Mouse (Mus musculus) CD8-positive naive resting alpha-beta T cell, adult 2 months (primary cell): ENCODE results near the gene Nup205.
A peak's percentile ranks its signal among the peaks of the same experiment; 100 is the strongest.
"Not testable (repeated sequence)": the region's sequence is repeated elsewhere in the genome, so short reads cannot be mapped to it uniquely, and the experiment has no call there.

Experiments
- DNase-seq, 2 experiments: peaks; one replicate each; pipeline ENCODE4 v3.0.0; 2022; ENCODE audit warnings: low read depth in 2 of 2, low spot score in 2 of 2

The Nup205 gene

DNA sequence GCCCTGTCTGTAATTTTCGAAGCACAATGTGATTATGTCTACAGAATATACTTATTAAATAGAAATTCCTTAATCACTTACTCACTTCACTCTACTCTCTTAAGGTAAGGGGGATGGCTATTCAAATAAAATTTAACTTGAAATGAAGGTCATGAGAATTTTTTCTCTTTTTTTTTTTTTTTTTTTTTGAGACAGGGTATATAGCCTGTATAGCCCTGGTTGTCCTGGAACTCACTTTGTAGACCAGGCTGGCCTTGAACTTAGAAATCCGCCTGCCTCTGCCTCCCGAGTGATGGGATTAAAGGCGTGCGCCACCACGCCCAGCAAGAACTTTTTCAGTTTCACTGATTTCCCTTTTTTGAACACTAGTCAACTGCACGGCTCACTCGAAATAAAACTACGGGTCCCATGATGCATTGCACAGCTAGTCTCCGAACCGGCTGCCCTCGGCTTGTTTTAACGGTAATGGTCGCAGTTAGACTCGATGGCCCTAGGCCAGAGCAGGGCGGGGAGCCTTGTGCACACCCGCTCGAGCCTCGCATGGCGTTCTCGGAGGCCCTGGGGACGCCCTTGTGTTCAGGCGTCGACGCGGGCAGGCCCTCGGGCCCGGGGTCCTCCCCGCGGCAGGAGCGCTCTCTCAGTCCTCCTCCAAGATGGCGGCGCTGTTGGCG lies at the start of gene Nup205:
Gene Nup205 (plus strand): TSS at position 443 of the 671 bp plus-strand sequence.
- DNase-seq: peak; percentile 78 to 83

DNA sequence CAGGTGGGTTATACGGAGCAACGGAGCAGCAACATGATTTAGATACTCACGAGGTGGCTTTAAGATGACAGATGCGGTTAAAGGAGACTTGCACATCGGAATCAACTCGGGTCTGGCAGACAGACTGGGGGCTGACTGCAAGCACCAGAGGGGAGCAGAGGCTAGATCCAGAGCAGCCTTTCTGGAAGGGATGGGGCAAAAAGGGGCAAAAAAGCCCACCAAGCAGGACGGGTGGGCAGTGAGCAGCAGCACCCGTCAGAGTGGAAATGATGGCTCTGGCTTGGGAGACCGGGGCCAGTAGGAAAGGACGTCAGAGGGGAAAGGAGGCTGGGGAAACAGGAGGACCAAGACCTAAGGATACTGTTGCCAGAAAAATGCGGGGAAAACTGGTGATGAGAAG lies 44.4 kb upstream of the Nup205 start:
- DNase-seq: peak; percentile 16 to 28

- no peak for DNase-seq
Observed at GRCm38 (mm10) chr6:35133246-35133578, 44.0 kb upstream of the Nup205 start.

GRCm38 (mm10) chr6:35133579-35134488 lies 43.4 kb upstream of the Nup205 start, which contains the start of gene Cnot4:
TSS of gene Cnot4 (minus strand) at chr6:35133724.
- DNase-seq: peak; percentile 98 to 99

GRCm38 (mm10) chr6:35134844-35135243 lies 42.4 kb upstream of the Nup205 start:
- no peak for DNase-seq

DNA sequence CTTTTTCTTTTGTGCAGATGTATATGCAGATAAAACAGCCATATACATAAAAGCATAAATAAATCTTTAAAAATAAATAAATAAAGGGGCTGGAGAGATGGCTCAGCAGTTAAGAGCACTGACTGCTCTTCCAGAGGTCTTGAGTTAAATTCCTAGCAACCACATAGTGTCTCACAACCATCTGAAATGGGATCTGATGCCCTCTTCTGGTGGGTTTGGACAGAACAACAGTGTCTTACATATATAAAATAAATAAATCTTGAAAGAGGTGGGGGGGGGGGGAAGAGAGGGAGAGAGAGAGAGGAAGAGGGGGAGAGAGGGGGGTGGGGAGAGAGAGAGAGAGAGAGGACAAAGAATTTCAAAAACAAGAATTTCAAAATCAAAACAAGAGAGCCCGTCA lies 36.9 kb upstream of the Nup205 start:
- DNase-seq: no peak

DNA sequence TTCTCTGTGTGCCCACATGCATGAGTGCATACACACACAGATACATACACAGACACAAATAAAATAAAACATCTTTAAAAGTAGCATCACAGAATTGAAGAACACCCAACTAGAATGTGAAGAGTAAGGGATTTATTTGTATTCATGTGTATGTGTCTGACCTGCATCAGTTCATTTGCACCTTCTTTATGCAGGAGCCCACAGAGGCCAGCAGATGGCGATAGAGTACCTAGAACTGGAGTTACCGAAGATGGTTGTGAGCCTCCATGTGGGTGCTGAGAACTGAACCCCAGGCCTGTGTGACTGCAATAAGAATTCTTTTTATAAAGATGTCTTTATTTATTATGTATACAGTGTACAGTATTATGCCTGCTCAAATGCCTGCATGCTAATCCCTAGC lies 31.7 kb upstream of the Nup205 start:
- DNase-seq: no peak

DNA sequence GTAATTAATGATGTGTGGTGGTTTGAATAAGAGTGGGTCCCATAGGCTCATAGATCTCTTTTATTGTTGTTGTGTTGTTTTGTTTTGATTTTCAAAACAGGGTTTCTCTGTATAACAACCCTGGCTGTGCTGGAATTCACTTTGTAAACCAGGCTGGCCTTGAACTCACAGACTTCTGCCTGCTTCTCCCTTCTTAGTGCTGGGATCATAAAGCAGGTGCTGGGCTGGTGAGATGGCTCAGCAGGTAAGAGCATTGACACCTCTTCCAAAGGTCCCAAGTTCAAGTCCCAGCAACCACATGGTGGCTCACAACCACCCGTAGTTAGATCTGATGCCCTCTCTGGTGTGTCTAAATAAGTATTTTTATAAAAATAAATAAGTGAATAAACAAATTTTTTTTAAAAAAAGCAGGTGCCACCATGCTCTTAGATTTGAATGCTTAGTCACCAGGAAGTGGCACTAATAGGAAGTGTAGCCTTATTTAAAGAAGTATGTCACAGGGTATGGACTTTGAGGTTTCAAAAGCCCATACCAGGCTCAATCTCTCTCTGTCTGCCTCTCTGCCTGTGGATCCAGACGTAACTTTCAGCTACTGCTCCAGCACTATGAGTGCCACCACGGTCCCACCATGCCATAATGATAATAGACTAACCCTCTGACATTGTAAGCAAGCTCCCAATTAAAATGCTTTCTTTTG lies 29.3 kb upstream of the Nup205 start:
- no peak for DNase-seq

DNA sequence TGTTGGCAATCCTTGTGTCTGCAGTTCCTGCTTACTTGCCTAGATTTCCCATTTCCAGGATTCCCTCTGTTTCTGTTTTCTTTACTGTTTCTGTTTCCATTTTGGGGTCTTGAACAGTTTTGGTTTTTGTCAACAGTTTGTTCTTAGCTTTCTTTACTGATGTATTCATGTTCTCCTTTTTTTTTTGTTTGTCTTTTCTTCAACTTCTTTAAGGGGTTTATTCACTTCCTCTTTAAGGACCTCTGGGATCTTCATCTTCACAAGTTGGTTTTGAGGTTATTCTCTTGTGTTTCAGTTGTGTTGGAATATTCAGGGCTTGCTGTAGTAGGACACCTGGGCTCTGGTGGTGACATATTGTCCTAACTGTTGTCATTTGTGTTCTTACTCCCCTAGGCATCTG lies 22.7 kb upstream of the Nup205 start:
- DNase-seq: no peak

- no peak for DNase-seq
Observed at GRCm38 (mm10) chr6:35169250-35169649, 8.0 kb upstream of the Nup205 start.

DNA sequence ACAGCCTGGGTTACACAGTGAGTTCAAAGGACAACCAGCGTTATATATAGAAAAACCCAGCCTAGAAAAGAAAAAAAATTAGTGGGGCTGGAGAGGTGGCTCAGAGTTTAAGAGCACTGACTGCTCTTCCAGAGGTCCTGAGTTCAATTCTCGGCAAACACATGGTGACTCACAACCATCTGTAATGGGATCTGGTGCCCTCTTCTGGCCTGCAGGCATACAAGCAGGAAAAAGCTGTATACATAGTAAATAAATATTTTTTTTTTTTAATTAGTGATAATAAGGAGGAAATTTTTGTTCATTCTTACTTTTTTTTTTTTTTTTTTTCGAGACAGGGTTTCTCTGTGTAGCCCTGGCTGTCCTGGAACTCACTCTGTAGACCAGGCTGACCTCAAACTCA lies 5.2 kb upstream of the Nup205 start:
- not testable (repeated sequence) for DNase-seq

DNA sequence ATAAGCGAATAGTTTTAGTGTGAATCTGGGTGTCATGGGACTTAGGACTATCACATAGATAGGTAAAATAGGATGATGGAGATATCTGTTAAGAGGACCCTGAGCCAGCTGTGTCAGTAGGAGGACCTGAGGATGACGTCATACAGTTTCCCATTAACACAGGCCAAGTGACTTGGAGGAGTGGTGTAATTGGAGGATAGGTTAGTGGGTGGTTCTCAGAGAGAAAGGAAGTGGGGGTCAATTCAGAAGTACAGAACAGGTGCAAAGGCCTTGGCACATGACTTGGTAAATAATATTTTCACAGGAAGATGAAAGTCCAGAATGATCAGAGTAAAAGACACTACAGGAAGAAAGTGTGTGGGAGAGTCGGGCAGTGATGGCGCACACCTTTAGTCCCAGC lies 4.0 kb upstream of the Nup205 start:
- DNase-seq: no peak

DNA sequence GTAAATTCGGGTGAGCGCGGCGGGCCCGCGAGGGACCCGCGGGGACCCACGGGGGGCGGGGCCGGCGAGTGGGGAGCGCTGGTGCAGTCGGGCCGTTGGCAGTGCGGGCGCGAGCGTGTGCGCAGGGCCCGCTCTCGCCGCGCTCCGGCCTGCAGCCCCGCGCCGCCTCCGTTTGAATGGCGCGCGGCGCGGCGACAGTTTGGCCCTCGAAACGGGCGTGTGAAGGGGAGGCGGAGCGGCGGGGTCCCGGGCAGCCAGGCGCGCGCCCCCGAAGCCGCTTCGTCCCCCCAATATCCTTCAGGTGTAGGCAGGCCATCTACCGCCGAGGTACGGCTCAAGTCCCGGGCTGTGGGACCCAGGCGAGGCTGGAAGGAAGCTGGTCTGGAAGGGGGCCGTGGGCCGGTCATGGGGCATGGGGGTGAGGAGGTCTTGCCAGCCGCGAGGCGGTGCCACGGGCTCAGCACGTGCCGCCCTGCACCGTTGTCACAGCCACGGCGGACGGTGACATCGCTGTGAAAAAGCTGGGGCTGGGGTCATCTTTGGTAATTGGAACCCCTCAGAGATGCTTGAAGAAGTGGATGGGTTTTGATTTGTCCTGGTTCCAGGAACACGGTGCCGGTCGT lies 540 bp downstream of the Nup205 start:
- peak in 1 of 2 experiments; percentile 31 for DNase-seq

DNA sequence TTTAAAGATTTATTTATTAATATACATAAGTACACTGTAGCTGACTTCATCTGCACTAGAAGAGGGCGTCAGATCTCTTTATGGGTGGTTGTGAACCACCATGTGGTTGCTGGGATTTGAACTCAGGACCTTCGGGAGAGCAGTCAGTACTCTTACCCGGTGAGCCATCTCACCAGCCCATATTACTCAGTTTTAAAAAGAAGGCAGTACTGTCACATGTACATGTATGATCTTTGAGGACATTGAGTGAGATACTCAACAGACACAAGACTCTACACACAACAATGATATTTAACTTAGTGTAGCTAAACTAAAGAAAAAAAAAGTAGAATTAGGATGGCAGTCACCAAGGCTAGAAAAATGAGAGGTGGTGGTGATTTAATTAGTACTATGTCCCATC lies 2.1 kb downstream of the Nup205 start:
- DNase-seq: not testable (repeated sequence)

GRCm38 (mm10) chr6:35184781-35185180 lies 7.6 kb downstream of the Nup205 start:
- DNase-seq: no peak

DNA sequence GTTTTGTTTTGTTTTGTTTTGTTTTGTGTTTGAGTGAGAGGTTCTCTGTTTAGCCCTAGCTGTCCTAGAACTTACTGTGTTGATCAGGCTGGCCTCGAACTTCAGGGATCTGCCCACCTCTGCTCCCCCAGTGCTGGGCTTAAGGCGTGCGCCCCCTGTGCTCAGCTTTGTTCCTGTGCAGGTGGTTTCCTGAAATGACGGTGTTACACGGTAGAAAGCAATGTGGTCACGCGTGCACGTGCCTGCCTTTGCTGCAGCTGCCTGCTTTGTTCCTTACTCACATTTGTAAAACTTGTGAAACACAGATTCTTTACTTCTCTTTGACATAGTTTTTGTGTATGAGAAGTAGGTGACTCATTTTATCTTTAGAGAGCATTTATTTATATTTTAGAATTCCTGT lies 14.0 kb downstream of the Nup205 start:
- DNase-seq: peak in 1 of 2 experiments; percentile 4

DNA sequence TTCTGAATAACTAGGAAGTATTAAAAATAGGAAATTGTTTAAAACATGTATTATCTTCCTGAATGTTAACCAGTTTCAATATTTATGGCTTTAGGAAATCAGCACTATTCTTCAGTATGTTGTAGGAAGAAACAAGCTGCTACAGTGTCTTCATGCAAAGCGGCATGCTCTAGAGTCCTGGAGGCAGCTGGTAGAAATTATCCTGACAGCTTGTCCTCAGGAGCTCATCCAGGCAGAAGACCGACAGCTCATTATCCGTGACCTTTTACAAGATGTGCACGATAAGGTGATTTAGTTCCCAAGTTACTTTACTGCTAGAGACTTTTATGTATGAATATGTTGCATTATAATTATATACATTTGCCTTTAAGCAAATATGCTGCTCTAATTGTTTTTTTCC lies 48.5 kb downstream of the Nup205 start:
- DNase-seq: no peak

DNA sequence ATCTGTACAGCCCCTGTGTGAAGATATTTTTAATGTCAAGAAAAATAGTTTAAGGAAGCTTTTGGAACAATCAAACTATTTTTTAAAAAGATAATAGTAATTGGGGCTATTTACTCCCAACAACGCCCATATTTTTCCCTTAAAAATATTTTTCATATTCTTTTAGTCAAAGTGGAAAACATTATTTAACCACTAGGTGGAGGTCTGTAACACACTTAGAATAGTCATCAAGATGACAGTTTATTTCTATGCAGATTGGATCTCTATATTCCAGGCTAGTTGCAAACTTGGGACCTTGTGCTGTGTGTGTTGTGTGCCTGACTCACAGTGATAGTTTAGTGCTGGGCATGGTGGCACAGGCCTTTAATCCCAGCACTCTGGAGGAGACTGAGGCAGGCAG lies 52.2 kb downstream of the Nup205 start:
- DNase-seq: no peak

GRCm38 (mm10) chr6:35236108-35236785 lies 59.0 kb downstream of the Nup205 start:
- no peak for DNase-seq

DNA sequence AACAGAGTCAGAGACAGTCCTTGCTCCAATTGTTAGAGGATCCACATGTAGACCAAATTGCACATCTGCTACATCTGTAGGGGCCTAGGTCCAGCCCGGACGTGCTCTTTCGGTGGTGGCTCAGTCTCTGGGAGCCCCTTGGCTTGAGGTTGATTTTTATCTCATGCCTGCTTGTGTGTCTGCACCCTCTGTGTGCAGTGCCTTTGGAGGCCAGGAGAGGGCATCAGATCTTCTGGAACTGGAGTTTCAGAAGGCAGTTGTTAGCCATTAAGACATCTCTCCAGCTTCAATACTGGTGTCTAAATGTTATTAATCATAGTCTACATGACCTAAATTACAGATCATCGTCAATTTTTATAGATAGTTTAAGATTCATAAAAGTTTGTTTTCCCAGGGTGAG lies 66.0 kb downstream of the Nup205 start:
- no peak for DNase-seq

GRCm38 (mm10) chr6:35243989-35244388 lies 66.8 kb downstream of the Nup205 start:
- DNase-seq: no peak
